Mouse (Mus musculus): Measurements from ENCODE around the gene Zfp454.

DNA sequence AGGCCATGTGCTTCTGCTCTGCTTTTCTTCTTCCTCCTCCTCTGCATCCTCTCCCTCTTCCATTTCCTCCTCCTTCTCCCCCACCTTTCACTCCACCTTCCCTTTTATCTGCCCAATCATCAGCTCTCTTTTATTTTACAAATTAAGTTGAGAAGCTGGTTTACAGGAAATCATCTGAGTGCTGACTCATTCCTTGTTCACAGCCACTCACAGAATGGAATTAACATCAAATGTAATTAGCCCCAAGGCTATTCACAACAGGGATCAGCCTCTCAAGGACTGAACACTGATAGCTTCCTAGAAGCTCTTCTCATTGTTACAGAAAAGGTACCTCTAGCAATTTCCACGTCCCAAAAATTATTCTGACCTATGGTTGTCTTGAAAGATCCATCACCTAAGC, 9.9 kb upstream of the Zfp454 start:
- TF ChIP-seq MAFK (IDR thresholded peaks at IDR 0.05; ENCODE audit: insufficient read depth, low read depth, low read length) (peak; percentile 52), HCFC1 (IDR thresholded peaks at IDR 0.05; ENCODE audit: borderline replicate concordance, insufficient read depth, low read length) (no peak), CHD2 (IDR thresholded peaks at IDR 0.05; ENCODE audit: low read depth, low read length) (no peak)

Measured in ES-E14 (cell line).